Mouse (Mus musculus) left cerebral cortex, adult 8-10 months (tissue): Measurements from ENCODE around the gene Pdzk1. TPM values are rescaled to one million over a fixed set of nuclear protein-coding genes. Genes with fewer than 3 reads are reported as not detected.
A peak's percentile ranks its signal among the peaks of the same experiment; 100 is the strongest.

Experiments
- DNase-seq, 2 experiments: peaks; one replicate each; pipeline ENCODE4 v3.0.0; 2022; ENCODE audit warnings: low spot score in 2 of 2
- total RNA-seq, 4 experiments: library from RNA; stranded (reverse); gene quantifications; 2 replicates each; pipeline ENCODE4 v1.2.4; 2022

Pdzk1 gene
- under 1 TPM in 3 of 4 experiments, not detected in 1; 0.33 to 0.46 (median 0.34) TPM for total RNA-seq

GRCm38 (mm10) chr3:96828984-96829383 lies at the start of gene Pdzk1, which contains the start of gene Cd160:
Gene Pdzk1 (plus strand): TSS chr3:96829284.
Gene Cd160 (minus strand): TSS chr3:96829351.
- no peak for DNase-seq

DNA sequence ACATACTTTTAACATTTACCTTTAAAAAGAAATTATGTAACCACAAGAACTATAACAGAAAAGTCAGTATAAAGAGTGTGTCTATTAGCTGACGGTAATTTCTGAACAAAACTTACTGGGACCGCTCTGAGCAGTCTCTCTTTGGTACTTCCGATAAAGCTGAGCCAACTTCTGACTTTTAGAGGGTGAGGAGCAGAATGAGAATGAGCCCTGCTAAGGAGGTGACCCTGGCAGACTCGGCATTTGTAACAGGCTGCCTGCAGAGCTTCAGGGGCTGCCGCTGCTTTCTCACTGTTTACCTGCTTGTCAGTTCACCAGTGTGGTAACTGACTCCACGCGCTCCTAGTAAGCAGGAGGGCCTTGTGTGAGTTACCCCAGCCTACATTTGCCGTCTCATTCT lies 46.8 kb upstream of the Pdzk1 start:
- no peak for DNase-seq

- no peak for DNase-seq
Measured at GRCm38 (mm10) chr3:96787784-96788183, 41.3 kb upstream of the Pdzk1 start.

- DNase-seq: no peak
Measured at GRCm38 (mm10) chr3:96788506-96788905, 40.6 kb upstream of the Pdzk1 start.

DNA sequence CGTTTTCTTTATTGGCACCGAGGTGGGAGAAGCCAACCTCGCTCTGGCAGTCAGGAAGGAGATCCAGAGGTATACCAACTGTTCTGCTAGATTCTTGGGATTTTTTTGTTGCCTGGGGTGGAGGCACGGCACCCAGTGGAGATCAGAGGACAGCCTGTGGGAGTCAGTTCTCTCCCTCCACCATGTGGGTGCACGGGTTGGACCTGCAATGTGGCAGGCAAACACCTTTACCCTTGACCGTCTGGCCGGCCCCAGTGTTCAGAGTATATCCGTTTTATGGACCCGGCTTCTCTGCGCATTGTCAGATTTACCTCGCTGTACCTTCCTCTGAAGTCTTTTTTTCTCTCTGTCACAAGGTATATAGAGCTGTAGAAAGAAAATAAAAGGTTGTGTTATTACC lies 28.8 kb upstream of the Pdzk1 start:
- DNase-seq: no peak

DNA sequence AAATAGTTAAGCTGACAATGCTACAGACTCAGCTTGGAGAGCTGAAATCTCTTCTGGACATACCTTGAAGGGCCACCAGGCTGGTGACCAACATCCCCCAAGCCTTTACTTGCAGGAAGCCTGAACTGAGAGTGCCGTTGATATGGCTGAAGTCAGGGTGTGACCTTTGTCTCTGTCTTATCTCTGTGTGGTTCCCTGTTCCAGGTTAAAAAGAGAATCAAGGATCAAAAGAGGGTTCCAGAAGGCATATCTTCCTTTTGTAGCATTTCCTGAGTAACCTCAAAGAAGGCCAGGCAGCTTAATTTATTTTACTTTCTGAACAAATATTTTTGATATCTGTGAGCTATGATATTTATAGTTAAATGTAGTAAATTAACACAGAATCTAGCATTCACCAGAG lies 26.9 kb upstream of the Pdzk1 start:
- DNase-seq: no peak

DNA sequence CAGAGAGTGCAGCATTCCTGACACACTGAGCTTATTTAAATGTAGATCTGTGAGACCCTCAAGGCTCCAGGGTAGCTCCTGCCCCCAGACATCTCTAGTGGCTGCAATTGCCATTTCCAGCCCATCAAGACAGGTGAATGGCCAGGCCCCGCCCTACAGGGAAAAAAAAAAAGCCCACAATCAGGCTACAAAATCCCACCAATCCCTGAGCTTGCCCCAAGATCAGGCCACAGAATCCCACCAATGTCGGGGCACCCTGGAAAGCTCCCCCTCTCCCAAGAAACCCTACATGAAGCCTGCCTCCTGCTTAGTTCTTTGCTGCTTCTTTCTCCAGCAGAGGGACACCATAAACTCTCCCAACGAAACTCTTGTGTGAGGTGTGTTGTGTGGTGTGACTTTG lies 20.9 kb upstream of the Pdzk1 start:
- no peak for DNase-seq

DNA sequence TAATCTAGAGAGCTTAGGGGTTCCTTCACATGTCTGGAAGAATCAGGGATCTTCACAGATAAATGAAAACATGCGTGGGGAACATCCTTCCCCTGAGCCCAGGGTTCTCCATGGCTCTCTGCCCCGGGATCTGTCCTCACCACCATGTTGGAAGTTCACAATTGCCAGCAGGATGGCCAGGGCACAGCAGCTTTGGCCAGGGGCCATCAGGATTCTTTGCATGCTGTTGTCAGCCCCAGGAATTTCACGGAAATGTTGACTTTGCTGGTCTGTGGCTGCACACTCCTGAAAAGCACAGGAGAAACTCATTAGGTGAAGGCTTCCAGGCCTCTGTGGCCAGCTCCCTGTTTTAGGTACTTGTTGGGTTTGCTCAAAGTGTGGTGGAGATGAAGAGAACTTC lies 20.4 kb upstream of the Pdzk1 start:
- no peak for DNase-seq

DNA sequence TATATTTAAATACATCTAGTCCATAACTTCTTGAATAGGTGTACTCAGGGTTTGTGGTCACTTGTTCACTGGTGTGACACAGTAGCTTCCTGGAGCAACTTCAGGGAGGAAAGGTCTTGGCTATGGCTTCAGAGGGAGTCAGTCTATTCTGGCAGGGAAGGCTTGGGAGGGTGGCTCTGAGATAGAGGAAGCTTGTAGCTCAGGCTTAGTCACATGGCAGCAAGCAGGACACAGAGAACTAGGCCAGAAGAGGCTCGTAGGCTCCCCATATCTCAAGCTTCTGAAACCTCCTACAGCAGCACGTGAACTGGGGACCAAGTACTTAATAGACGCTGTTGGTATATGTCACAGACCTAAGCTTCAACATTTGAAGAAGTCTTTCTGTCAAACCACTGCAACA lies 17.9 kb upstream of the Pdzk1 start:
- DNase-seq: no peak

GRCm38 (mm10) chr3:96812395-96813091 lies 16.5 kb upstream of the Pdzk1 start:
- DNase-seq: peak; percentile 29 to 49

DNA sequence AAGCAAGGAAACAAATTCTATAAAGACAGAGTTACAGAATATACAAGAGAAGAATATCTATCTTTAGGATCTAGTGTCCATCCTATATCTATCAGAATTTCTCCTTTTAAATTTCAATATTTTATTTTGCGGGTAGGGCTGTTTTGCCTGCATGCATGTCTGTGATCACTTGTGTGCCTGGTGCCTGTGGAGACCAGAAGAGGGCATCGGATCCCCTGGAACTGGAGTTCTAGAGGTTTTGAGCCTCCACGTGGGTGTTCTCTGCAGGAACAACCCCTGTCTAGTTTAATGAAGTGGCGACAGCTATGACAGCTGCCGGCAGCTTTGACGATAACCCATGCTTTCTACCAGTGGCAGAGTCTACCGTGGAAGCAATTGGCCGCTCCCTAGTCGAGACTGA lies 16.0 kb upstream of the Pdzk1 start:
- peak in 1 of 2 experiments; percentile 19 for DNase-seq

- no peak for DNase-seq
Measured at GRCm38 (mm10) chr3:96813591-96814244, 15.4 kb upstream of the Pdzk1 start.

- DNase-seq: no peak
Measured at GRCm38 (mm10) chr3:96814342-96814741, 14.7 kb upstream of the Pdzk1 start.

GRCm38 (mm10) chr3:96820116-96820915 lies 8.8 kb upstream of the Pdzk1 start:
- no peak for DNase-seq

GRCm38 (mm10) chr3:96821581-96821980 lies 7.5 kb upstream of the Pdzk1 start:
- no peak for DNase-seq

GRCm38 (mm10) chr3:96823701-96824100 lies 5.4 kb upstream of the Pdzk1 start:
- no peak for DNase-seq

GRCm38 (mm10) chr3:96824614-96825013 lies 4.5 kb upstream of the Pdzk1 start:
- DNase-seq: no peak

DNA sequence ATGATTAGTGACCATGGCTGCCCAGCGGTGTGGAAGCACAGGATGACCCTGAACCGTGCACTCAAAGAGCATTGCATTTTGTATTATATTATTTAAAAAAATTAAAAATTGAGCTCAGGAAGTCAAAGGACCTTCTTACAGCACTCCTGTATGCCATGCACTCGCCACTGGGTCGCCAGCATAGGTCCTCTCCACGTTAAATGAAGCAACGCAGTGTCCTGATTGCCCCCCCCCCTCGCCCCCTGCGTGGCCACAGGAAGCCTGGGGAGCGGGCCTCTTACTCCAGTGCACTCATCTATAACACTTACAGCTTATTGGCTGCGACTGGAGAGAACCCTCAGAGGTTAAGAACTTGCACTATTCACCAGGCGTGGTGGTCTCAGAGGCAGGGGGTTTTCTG lies 3.8 kb upstream of the Pdzk1 start:
- no peak for DNase-seq

GRCm38 (mm10) chr3:96828308-96828864 lies 698 bp upstream of the Pdzk1 start:
- no peak for DNase-seq

DNA sequence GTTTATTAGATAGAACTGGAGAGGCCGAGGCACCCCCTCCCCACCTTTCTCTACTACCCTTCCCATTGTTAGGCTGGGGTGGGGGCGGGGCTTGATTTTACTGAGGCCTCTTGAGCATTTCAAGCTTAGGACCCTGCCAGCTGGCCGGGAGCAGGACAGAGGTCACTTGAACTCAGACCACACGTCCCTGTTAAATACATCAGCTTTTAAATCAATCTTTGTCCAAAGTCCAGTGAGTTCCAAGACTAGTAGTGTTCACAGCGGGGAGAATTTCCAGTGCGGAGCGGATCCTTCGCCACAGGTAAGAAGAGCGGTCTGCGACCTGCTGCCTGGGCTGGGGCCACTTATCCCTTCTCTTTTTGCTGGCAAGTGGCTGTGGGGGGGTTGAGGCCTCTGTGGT lies 772 bp downstream of the Pdzk1 start:
- no peak for DNase-seq

DNA sequence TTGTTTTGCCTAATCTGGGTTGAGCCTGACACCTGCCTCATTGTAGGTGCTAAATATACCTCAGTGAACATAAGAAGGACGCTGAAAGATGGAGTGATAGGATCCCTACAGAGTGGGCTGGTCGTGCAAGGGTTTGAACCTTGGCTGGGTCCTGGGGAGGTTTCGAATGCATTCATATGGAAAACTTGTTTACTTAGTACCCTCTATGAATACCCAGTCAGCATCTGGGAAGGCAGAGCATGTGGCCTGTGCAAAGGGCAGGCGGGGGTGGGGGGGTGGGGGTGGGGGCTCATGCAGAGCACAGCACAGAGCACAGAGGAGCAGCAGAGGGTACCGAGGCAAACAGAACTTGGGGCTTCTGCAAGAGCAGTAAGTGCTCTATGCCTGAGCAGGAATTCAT lies 3.8 kb downstream of the Pdzk1 start:
- DNase-seq: no peak
